Mouse (Mus musculus) heart, postnatal 0 days (tissue): ENCODE measurements at regions not wholly inside any gene's neighbourhood (a gene's known extent, or its start where the extent isn't known, plus 50 kb on each side); places are given as distances from the start of the nearest gene placed in this dataset.

Experiments
- CTCF ChIP-seq: IDR thresholded peaks from 2 replicates; pipeline ENCODE4 v1.5.1; 2016; ENCODE audit warnings: antibody characterized with exemption, control low read depth, low read depth
- EP300 ChIP-seq: IDR thresholded peaks from 2 replicates; pipeline ENCODE4 v1.6.1; 2016; ENCODE audit warnings: antibody characterized with exemption, low read depth

- TF ChIP-seq CTCF = no peak
- no peak for TF ChIP-seq EP300
Observed at GRCm38 (mm10) chr6:20757240-20757639, 458.1 kb upstream of the Kcnd2 start.
